In genomic region chr2:151682357-151682756, GRCm38 (mm10) we compare ENCODE assay signal across 8 mouse cellular contexts. TPM values are rescaled to one million over a fixed set of nuclear protein-coding genes. Genes with fewer than 3 reads are reported as not detected.
A peak's percentile ranks its signal among the peaks of the same experiment; 100 is the strongest.
DNase-seq lines count a peak whose midpoint lies in the region; ATAC-seq lines count a peak whose summit lies in the region.

No protein-coding gene starts in this region.

- DNase-seq in heart, postnatal 10 days: peak; percentile 16 to 18
- DNase-seq in CD4-positive helper T cell, adult 2 months (ENCODE audit: low read depth, low spot score): peak; percentile 34
- DNase-seq in adrenal gland, postnatal 36 days: peak; percentile 17 to 35
- no peak for DNase-seq in gastrocnemius, adult 18-20 months (ENCODE audit: low spot score)
- no peak for DNase-seq in urinary bladder, postnatal 4 days (ENCODE audit: low spot score in 2 of 2)

- ATAC-seq in heart, embryonic 12.5 days (ENCODE audit: insufficient number of reproducible peaks, low FRiP score): no peak
- peak; percentile 69 for ATAC-seq in granulocyte monocyte progenitor cell, adult 5-6 weeks (replicated peaks; ENCODE audit: poor library complexity, severe bottlenecking)
- ATAC-seq in midbrain, embryonic 13.5 days: peak; percentile 87

- intact Hi-C loops in heart, postnatal 10 days (cut with DNase I): loop anchor here (5.0 kb wide), 2 partner anchors 170 to 190 kb away; partner anchors contain the start of gene Nsfl1c

- peaks cover 11% of the 10 kb centered on the region; the same call in 1 of the 2 replicates for H3K27me3 ChIP-seq in heart, embryonic 12.5 days (replicated peaks)
- no peaks in the 10 kb centered on the region for H3K27me3 ChIP-seq in midbrain, embryonic 13.5 days

- no peak overlapping the region for H3K27ac ChIP-seq in heart, embryonic 12.5 days (ENCODE audit: poor library complexity, severe bottlenecking)
- no peak overlapping the region for H3K27ac ChIP-seq in midbrain, embryonic 13.5 days

- no peak overlapping the region for H3K9ac ChIP-seq in heart, embryonic 12.5 days
- H3K9ac ChIP-seq in midbrain, embryonic 13.5 days (replicated peaks): no peak overlapping the region

- no peak overlapping the region for H3K4me2 ChIP-seq in heart, embryonic 12.5 days
- no peak overlapping the region for H3K4me2 ChIP-seq in midbrain, embryonic 13.5 days (replicated peaks)

- no peak overlapping the region for H3K4me3 ChIP-seq in heart, embryonic 12.5 days
- no peak overlapping the region for H3K4me3 ChIP-seq in midbrain, embryonic 13.5 days (replicated peaks)

- H3K36me3 ChIP-seq in heart, embryonic 12.5 days: no peaks in the 10 kb centered on the region
- H3K36me3 ChIP-seq in midbrain, embryonic 13.5 days: no peaks in the 10 kb centered on the region

- 53% methylated on average over 3 of the region's 3 CpGs for WGBS in heart, embryonic 12.5 days
- WGBS in midbrain, embryonic 13.5 days: 57% methylated on average over 3 of the region's 3 CpGs

- no peaks in the 10 kb centered on the region for H3K4me1 ChIP-seq in heart, embryonic 12.5 days (replicated peaks)
- no peaks in the 10 kb centered on the region for H3K4me1 ChIP-seq in midbrain, embryonic 13.5 days (replicated peaks)

- H3K9me3 ChIP-seq in heart, embryonic 12.5 days (replicated peaks): no peaks in the 10 kb centered on the region
- H3K9me3 ChIP-seq in midbrain, embryonic 13.5 days: no peaks in the 10 kb centered on the region

RNA-seq across cellular contexts. Expression of gene Rad21l, which starts 14.0 kb away (rescaled TPM):
- total RNA-seq in heart, postnatal 10 days (2021): not detected
- not detected in 2 replicates for polyA plus RNA-seq in heart, embryonic 12.5 days (2016; fragmentation: Nextera tagmentation; extraction: Ambion mirVana)
- total RNA-seq in adrenal gland, postnatal 36 days (2021): not detected
- total RNA-seq in granulocyte monocyte progenitor cell, adult 5-6 weeks (2014; fragmentation: Nextera tagmentation): not detected in 2 replicates
- total RNA-seq in granulocyte monocyte progenitor cell, adult 5-6 weeks (2017): not detected in 2 replicates
- polyA plus RNA-seq in midbrain, embryonic 13.5 days (2015; fragmentation: Nextera tagmentation; extraction: Ambion mirVana): not detected in 2 replicates
- total RNA-seq in gastrocnemius, adult 18-20 months (2021): not detected

RNA-seq across cellular contexts. Expression of gene Tmem74b, which starts 19.5 kb away (rescaled TPM):
- total RNA-seq in heart, postnatal 10 days (2021): 1 to 10 TPM; 3.1 to 4.5 TPM
- polyA plus RNA-seq in heart, embryonic 12.5 days (2016; fragmentation: Nextera tagmentation; extraction: Ambion mirVana): 2.0 and 2.2 TPM in 2 replicates
- total RNA-seq in adrenal gland, postnatal 36 days (2021): 1 to 10 TPM in 1 of 2 experiments, under 1 TPM in 1; 0.23 to 1.6 TPM
- total RNA-seq in granulocyte monocyte progenitor cell, adult 5-6 weeks (2014; fragmentation: Nextera tagmentation): not detected in 2 replicates
- total RNA-seq in granulocyte monocyte progenitor cell, adult 5-6 weeks (2017): not detected in 2 replicates
- polyA plus RNA-seq in midbrain, embryonic 13.5 days (2015; fragmentation: Nextera tagmentation; extraction: Ambion mirVana): 15.1 and 16.0 TPM in 2 replicates
- 1 to 10 TPM in 1 of 2 experiments, under 1 TPM in 1; 0.89 to 1.4 TPM for total RNA-seq in gastrocnemius, adult 18-20 months (2021)

RNA-seq across cellular contexts. Expression of gene Snph, which starts 50.0 kb away (rescaled TPM):
- total RNA-seq in heart, postnatal 10 days (2021): 1 to 10 TPM; 2.3 to 3.1 TPM
- 0.22 and 0.38 TPM in 2 replicates for polyA plus RNA-seq in heart, embryonic 12.5 days (2016; fragmentation: Nextera tagmentation; extraction: Ambion mirVana)
- total RNA-seq in adrenal gland, postnatal 36 days (2021): 10 to 100 TPM in 1 of 2 experiments, 1 to 10 TPM in 1; 7.9 to 14.6 TPM
- total RNA-seq in granulocyte monocyte progenitor cell, adult 5-6 weeks (2014; fragmentation: Nextera tagmentation): not detected in 2 replicates
- not detected in 2 replicates for total RNA-seq in granulocyte monocyte progenitor cell, adult 5-6 weeks (2017)
- polyA plus RNA-seq in midbrain, embryonic 13.5 days (2015; fragmentation: Nextera tagmentation; extraction: Ambion mirVana): 9.4 and 12.6 TPM in 2 replicates
- 10 to 100 TPM; 30.7 to 33.2 TPM for total RNA-seq in gastrocnemius, adult 18-20 months (2021)

Comparison
In these comparisons a context has a peak if more than half of its experiments do, and no peak if none do; other contexts are left out.
1. DNase-seq: peak in heart, postnatal 10 days (2 of 2), CD4-positive helper T cell, adult 2 months (single experiment) and adrenal gland, postnatal 36 days (2 of 2); none in gastrocnemius, adult 18-20 months (single experiment) and urinary bladder, postnatal 4 days (0 of 2).